Mouse (Mus musculus) 3134 (cell line): Measurements from ENCODE around the gene Tmem107.

Source experiments
- DNase-seq: peaks from one replicate; pipeline ENCODE4 v3.0.0-alpha.2; 2011; ENCODE audit warnings: low spot score; ENCODE audit not compliant: insufficient read length; ENCODE audit errors: extremely low read depth

The Tmem107 gene

DNA sequence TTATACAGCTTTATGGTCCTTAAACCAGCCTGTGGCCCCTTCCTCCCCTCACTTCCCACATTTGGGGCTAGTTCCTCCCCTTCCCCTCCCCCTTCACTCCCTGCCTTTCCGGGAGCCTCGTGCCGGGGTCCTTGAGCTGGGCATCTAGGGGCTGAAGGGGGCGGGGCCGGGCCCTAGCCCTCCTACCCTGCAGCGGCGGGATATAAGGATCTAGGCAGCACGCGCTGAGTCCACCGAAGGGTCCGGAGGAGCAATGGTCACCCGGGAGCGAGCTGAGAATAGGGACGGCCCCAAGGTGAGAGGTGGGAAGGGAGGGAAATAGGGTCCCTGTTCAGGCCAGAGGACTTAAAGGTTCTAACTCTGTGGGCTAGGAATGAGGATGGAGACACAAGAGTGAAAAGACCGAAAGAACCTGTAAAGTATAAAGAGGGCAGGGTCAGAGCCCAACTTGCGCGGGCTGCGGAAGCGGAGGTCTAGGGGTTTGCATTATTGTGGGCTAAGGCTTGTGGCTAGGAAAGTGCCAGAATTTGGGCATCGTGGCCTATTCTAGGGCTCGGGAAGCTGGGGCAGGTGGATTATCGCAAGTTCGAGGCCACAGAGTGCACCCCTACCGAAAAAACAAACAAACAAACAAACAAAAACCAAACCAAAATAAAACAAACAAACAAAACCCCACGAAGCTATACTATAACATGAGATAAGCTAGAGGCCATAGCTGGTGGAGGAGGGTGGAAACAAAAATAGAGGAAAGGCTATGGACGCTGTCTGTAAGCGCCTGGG, 49.8 kb downstream of the Tmem107 start, which contains the start of gene Hes7:
Gene Hes7, plus strand, starts transcription at position 184 of the 780 bp plus-strand sequence.
- DNase-seq = no peak

DNA sequence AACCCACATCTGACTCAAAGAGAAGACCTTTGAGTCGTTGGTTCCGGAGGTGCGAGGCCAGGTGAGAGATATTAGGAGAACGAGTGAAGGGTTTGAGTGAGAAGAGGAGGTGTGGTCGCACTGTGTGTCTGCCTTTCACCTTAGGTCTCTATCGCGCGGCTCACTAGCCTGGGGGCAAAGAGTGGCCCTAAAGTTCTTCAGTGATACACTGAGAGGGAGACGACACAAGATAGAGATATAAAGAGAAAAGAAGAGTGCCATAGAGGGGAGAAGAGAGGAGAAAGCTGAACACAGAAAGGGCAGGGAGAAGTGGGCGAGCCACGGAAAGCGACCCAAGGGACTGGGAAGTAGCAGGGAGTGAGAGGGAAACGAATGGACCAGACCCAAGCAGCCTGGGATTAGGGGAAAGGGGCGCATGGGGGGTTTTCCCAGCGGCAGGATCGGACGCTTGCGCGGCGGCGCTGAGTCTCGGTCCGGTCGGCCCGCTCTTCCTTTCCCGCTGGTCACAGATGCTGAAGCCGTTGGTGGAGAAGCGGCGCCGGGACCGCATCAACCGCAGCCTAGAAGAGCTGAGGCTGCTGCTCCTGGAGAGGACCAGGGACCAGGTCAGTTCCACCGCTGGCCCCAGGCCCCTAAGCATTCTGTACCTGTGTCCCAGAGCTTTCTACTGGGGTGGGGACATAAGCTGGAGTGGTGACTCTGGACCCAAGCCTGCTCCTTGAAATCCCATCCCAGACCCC, 50.6 kb downstream of the Tmem107 start:
- DNase-seq = no peak

- no peak for DNase-seq
Measured at GRCm38 (mm10) chr11:69121741-69122335, 51.2 kb downstream of the Tmem107 start.

GRCm38 (mm10) chr11:69122336-69122951, 51.8 kb downstream of the Tmem107 start, which contains the start of gene 9130213A22Rik:
9130213A22Rik (minus strand) TSS chr11:69122589.
- DNase-seq = peak; percentile 90
